Mouse (Mus musculus): Measurements from ENCODE around the gene Ccdc43.

DNA sequence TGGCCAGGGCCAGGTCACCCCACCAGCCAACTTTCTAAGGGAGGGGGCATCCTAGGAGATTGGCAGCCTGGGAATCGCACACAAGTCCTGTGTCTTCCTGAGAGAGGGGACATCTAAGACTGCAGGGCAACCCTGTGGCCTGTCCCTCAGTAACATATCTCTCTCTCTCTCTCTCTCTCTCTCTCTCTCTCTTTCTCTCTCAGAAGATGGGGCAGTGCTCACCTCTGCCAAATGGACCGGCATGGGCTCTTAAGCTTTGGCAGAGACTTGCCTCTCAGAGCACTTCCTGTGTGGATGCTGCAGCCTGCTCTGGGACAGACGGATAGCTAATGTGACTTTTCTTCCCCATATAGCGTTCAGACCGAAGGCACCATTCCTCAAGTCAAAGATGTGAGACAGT lies 45.3 kb upstream of the Ccdc43 start:
- TF ChIP-seq CTCF (IDR thresholded peaks at IDR 0.05) (no peak), EP300 (IDR thresholded peaks at IDR 0.05; ENCODE audit: insufficient read depth, low read depth, low read length) (no peak)
